Mouse (Mus musculus): ENCODE data around the gene Git1. TPM values are rescaled to one million over a fixed set of nuclear protein-coding genes. Genes with fewer than 3 reads are reported as not detected.

The Git1 gene
- total and polyA plus RNA-seq, 3 experiments: 8.8 to 57.8 (median 28.9) TPM

DNA sequence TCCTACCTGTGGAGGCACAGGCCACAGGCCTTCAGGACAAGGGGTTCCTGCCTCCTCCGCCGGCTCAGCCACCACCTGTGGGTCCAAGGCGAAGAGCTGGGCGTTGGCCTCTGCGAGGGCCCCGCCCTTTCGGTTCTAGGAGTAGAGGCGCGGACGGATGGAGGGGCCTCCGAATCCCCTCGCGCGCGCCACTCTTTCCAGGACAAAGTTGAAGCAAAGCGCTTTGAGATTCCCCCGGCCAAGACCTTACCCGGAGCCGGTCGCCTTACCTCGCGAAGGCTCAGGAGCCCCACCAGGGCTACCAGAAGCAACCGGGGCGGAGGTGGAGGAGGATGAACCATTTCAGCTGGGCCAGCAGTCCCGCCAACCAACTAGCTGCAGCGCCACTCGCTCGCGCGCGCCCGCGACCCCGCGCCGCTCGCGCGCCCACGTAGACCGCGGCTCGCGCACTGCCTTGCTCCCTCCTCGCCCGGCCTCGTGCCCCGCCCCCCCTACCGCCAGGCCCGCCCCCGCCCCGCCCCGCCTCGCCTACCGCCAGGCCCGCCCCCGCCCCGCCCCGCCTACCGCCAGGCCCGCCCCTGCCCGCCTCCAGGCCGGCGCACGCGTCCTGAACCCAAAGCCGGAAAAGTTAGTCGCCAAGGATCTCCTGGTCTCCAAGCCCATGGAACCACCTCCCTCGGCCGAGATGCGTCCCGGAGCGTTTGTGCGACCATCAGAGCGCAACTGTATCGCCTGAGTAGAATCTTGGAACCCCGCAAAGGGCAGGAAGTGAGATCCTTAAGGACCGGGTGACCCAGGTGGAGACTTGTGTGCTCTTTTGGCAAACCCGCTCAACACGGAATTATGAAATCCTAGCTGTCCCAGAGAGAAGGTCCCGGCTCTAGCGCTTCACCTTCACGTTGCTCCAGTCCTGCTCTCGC, 19.8 kb downstream of the Git1 start (continued):
- TF ChIP-seq SIN3A (IDR thresholded peaks at IDR 0.05; ENCODE audit: low read length) (peak; percentile 77), SMC3 (IDR thresholded peaks at IDR 0.05; ENCODE audit: low read depth, low read length) (no peak), MAZ (IDR thresholded peaks at IDR 0.05; ENCODE audit: low read depth, low read length) (peak; percentile 27; the same call in 1 of the 2 replicates), USF1 (IDR thresholded peaks at IDR 0.05; ENCODE audit: low read depth, low read length) (no peak), ZC3H11A (IDR thresholded peaks at IDR 0.05; ENCODE audit: low read depth, low read length) (no peak), IRF4 (IDR thresholded peaks at IDR 0.05; ENCODE audit: low read depth, low read length) (no peak), CHD2 (IDR thresholded peaks at IDR 0.05; ENCODE audit: low read length) (no peak), TCF12 (IDR thresholded peaks at IDR 0.05; ENCODE audit: low read depth, low read length) (no peak; the same call in 1 of the 2 replicates), ZNF384 (IDR thresholded peaks at IDR 0.05; ENCODE audit: low read depth, low read length) (no peak), BHLHE40 (IDR thresholded peaks at IDR 0.05; ENCODE audit: low read depth, low read length) (peak; percentile 56), TBP (conservative IDR thresholded peaks at IDR 0.05; ENCODE audit: low read depth, low read length) (0 out of 2 replicates have a peak, but pooled peaks have one; percentile 32), RAD21 (IDR thresholded peaks at IDR 0.05; ENCODE audit: low read depth, low read length) (no peak), E2F4 (IDR thresholded peaks at IDR 0.05; ENCODE audit: insufficient replicate concordance, low read depth, low read length) (no peak)

DNA sequence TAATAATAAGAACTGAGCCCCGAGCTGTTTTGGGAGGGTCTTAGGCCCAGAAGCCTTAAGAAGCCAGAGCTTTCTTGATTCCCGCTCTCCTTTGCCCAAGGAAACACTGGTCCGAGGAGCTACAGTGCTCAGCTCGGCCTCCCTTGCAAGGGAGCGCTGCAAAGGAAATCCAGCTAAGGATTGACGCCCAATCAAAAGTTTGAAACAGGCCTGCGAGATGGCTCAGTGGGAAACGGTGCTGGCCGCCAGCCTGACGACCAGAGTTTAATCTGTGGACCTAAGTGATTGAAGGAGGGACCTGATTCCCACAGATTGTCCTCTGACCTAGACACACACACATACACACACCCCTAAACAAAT, 20.4 kb downstream of the Git1 start:
- no peak overlapping the region for H3K27ac ChIP-seq (ENCODE audit: insufficient read depth, low read depth)
- H3K4me3 ChIP-seq (replicated peaks in 1 of 3; ENCODE audit: low read depth in 2 of 3, low read length in 2 of 3, poor library complexity in 1 of 3): peak overlapping the region; percentile 64 to 72 (median 67)

More for the DNA sequence above, 20.4 kb downstream of the Git1 start:
- H3K27me3 ChIP-seq (replicated peaks): no peaks in the 10 kb centered on the region
- H3K9ac ChIP-seq (ENCODE audit: insufficient read depth, low read depth): peak overlapping the region; percentile 53
- DNase-seq (ENCODE audit: extremely low read depth): no peak
- no peaks in the 10 kb centered on the region for H3K79me2 ChIP-seq (replicated peaks; ENCODE audit: control insufficient read depth, extremely low read depth, insufficient read depth, poor library complexity, severe bottlenecking)
- peaks cover 12 to 47% of the 10 kb centered on the region in 2 experiments for H3K4me1 ChIP-seq (ENCODE audit: control insufficient read depth in 1 of 2, insufficient read depth in 2 of 2)
- TF ChIP-seq ETS1 (conservative IDR thresholded peaks at IDR 0.05; ENCODE audit: low read depth, low read length): no peak
- TF ChIP-seq IRF4 (IDR thresholded peaks at IDR 0.05; ENCODE audit: low read depth, low read length): no peak
- TF ChIP-seq UBTF (IDR thresholded peaks at IDR 0.05; ENCODE audit: low read depth, low read length): no peak
- TF ChIP-seq USF1 (IDR thresholded peaks at IDR 0.05; ENCODE audit: low read depth, low read length): no peak
- TF ChIP-seq MAZ (IDR thresholded peaks at IDR 0.05; ENCODE audit: low read depth, low read length): no peak
- TF ChIP-seq ZC3H11A (IDR thresholded peaks at IDR 0.05; ENCODE audit: low read depth, low read length): no peak
- no peak for TF ChIP-seq RAD21 (IDR thresholded peaks at IDR 0.05; ENCODE audit: low read depth, low read length)
- no peak for TF ChIP-seq SMC3 (IDR thresholded peaks at IDR 0.05; ENCODE audit: low read depth, low read length)
- no peak for TF ChIP-seq MAX (IDR thresholded peaks at IDR 0.05; ENCODE audit: low read length)
- no peak for TF ChIP-seq CHD2 (IDR thresholded peaks at IDR 0.05; ENCODE audit: low read length)
- TF ChIP-seq JUND (conservative IDR thresholded peaks at IDR 0.05; ENCODE audit: low read depth, low read length): no peak
- TF ChIP-seq NRF1 (IDR thresholded peaks at IDR 0.05; ENCODE audit: low read depth, low read length): no peak
- H3K36me3 ChIP-seq (replicated peaks in 1 of 2; ENCODE audit: control insufficient read depth in 1 of 2, insufficient read depth in 1 of 2, low read length in 1 of 2): peaks cover 0 to 31% of the 10 kb centered on the region in 2 experiments
- in situ Hi-C loops (cut with MboI; ENCODE audit: low pct_ligation_motif_present, low pct_unique_long_range_greater_than_20kb, low sequenced_read_pairs) (loop anchor here (10.0 kb wide), 1 partner anchor 281 kb away; no protein-coding TSS in a partner anchor), dilution Hi-C loops (cut with MboI; ENCODE audit: extremely low pct_ligation_motif_present, extremely low pct_unique_long_range_greater_than_20kb, low sequenced_read_pairs) (no loop called here)
- H3K4me2 ChIP-seq (ENCODE audit: insufficient read depth, low read depth, poor library complexity, severe bottlenecking): peak overlapping the region; percentile 65
- H3K9me3 ChIP-seq (replicated peaks; ENCODE audit: low read length): peaks cover 12% of the 10 kb centered on the region

All from CH12.LX (cell line).